Mouse (Mus musculus) bone marrow macrophage, adult 2 months (primary cell): ENCODE measurements around the gene Nfkbid. TPM values are rescaled to one million over a fixed set of nuclear protein-coding genes. Genes with fewer than 3 reads are reported as not detected.

Source experiments
- H3K27ac ChIP-seq: 2 replicates; pipeline ENCODE4 v1.5.1; 2012; ENCODE audit warnings: low read depth, low read length; ENCODE audit not compliant: insufficient read depth
- H3K4me1 ChIP-seq: 2 replicates; pipeline ENCODE4 v1.6.1; 2012; ENCODE audit warnings: low read length; ENCODE audit not compliant: control insufficient read depth, insufficient read depth
- H3K4me3 ChIP-seq: 2 replicates; pipeline ENCODE4 v1.5.1; 2012; ENCODE audit warnings: mild to moderate bottlenecking, low read length, moderate library complexity; ENCODE audit not compliant: insufficient read depth
- CTCF ChIP-seq: IDR thresholded peaks from 2 replicates; pipeline ENCODE4 v1.5.1; 2012; ENCODE audit warnings: low read depth, mild to moderate bottlenecking, low read length, moderate library complexity
- POLR2A ChIP-seq: IDR thresholded peaks from 2 replicates; pipeline ENCODE4 v1.6.1; 2012; ENCODE audit warnings: mild to moderate bottlenecking, low read depth, low read length, borderline replicate concordance
- polyA plus RNA-seq: library from polyadenylated mRNA; stranded (reverse); fragments of >200 nt; gene quantifications from 2 replicates; pipeline ENCODE4 v1.2.4, GENCODE M21; 2012; ENCODE audit not compliant: missing spikeins, insufficient read depth, insufficient read length

Nfkbid gene
- polyA plus RNA-seq, 1 experiment, result 22.4 TPM

- peak overlapping the region; percentile 76 for H3K4me3 ChIP-seq
- H3K4me1 ChIP-seq, result peaks cover 27% of the 10 kb centered on the region
- peak overlapping the region; percentile 89 for H3K27ac ChIP-seq
- no peak for TF ChIP-seq CTCF
- no peak for TF ChIP-seq POLR2A
Observed at GRCm38 (mm10) chr7:30423071-30423641, 1.6 kb downstream of the Nfkbid start.

- H3K4me3 ChIP-seq, result no peak overlapping the region
- TF ChIP-seq CTCF, result no peak
- TF ChIP-seq POLR2A, result no peak
- H3K27ac ChIP-seq, result no peak overlapping the region
- H3K4me1 ChIP-seq, result peaks cover 18% of the 10 kb centered on the region
Observed at GRCm38 (mm10) chr7:30429327-30429726, 7.8 kb downstream of the Nfkbid start.

- no peak overlapping the region for H3K27ac ChIP-seq
- TF ChIP-seq CTCF, result no peak
- no peak for TF ChIP-seq POLR2A
- no peak overlapping the region for H3K4me3 ChIP-seq
- H3K4me1 ChIP-seq, result peaks cover 15% of the 10 kb centered on the region
Observed at GRCm38 (mm10) chr7:30430191-30430590, 8.7 kb downstream of the Nfkbid start.

GRCm38 (mm10) chr7:30431793-30432192 lies 10.3 kb downstream of the Nfkbid start:
- H3K4me1 ChIP-seq, result peaks cover 15% of the 10 kb centered on the region
- TF ChIP-seq CTCF, result peak; percentile 56
- TF ChIP-seq POLR2A, result no peak

GRCm38 (mm10) chr7:30434238-30434637 lies 12.7 kb downstream of the Nfkbid start:
- TF ChIP-seq CTCF, result no peak
- no peak for TF ChIP-seq POLR2A
- Histone ChIP-seq H3K4me3 (no peak overlapping the region), H3K27ac (no peak overlapping the region), H3K4me1 (peaks cover 8% of the 10 kb centered on the region)

More at GRCm38 (mm10) chr7:30431793-30432192, 10.3 kb downstream of the Nfkbid start:
- H3K27ac ChIP-seq, result no peak overlapping the region
- H3K4me3 ChIP-seq, result no peak overlapping the region

GRCm38 (mm10) chr7:30434701-30435100 lies 13.2 kb downstream of the Nfkbid start:
- Histone ChIP-seq H3K4me3 (no peak overlapping the region), H3K27ac (no peak overlapping the region), H3K4me1 (peaks cover 6% of the 10 kb centered on the region)
- TF ChIP-seq POLR2A (no peak), CTCF (no peak)

GRCm38 (mm10) chr7:30435156-30435555 lies 13.6 kb downstream of the Nfkbid start:
- Histone ChIP-seq H3K27ac (no peak overlapping the region), H3K4me1 (peaks cover 6% of the 10 kb centered on the region), H3K4me3 (no peak overlapping the region)
- TF ChIP-seq CTCF, result no peak
- no peak for TF ChIP-seq POLR2A

- TF ChIP-seq CTCF (no peak), POLR2A (no peak)
- Histone ChIP-seq H3K4me3 (no peak overlapping the region), H3K4me1 (peaks cover 2% of the 10 kb centered on the region; the same call in 1 of the 2 replicates), H3K27ac (no peak overlapping the region)
Observed at GRCm38 (mm10) chr7:30436879-30437278, 15.3 kb downstream of the Nfkbid start.

GRCm38 (mm10) chr7:30439734-30440133 lies 18.2 kb downstream of the Nfkbid start:
- H3K4me3 ChIP-seq, result no peak overlapping the region
- no peak overlapping the region for H3K27ac ChIP-seq
- H3K4me1 ChIP-seq, result peaks cover 2% of the 10 kb centered on the region; the same call in 1 of the 2 replicates
- TF ChIP-seq POLR2A, result no peak
- TF ChIP-seq CTCF, result no peak

- peak; percentile 61 for TF ChIP-seq CTCF
- TF ChIP-seq POLR2A, result no peak
- H3K4me1 ChIP-seq, result peaks cover 2% of the 10 kb centered on the region; the same call in 1 of the 2 replicates
- no peak overlapping the region for H3K4me3 ChIP-seq
- H3K27ac ChIP-seq, result no peak overlapping the region
Observed at GRCm38 (mm10) chr7:30440697-30441096, 19.2 kb downstream of the Nfkbid start.

GRCm38 (mm10) chr7:30443696-30444095 lies 22.2 kb downstream of the Nfkbid start:
- TF ChIP-seq CTCF (no peak), POLR2A (no peak)
- Histone ChIP-seq H3K4me3 (no peak overlapping the region), H3K4me1 (no peaks in the 10 kb centered on the region; the same call in 1 of the 2 replicates), H3K27ac (no peak overlapping the region)
